18 mouse cellular contexts compared by ENCODE assay signal in genomic region chr2:104470536-104470935, GRCm38 (mm10). TPM values are rescaled to one million over a fixed set of nuclear protein-coding genes. Genes with fewer than 3 reads are reported as not detected.
"Had no signal": no experiment of that assay in that cellular context is flagged by ENCODE, and none has a peak within 500 bp of the region (broad histone marks: within the 10 kb centered on the region; RNA-seq: fewer than 3 reads in every experiment).

No protein-coding gene starts in this region.

- H3K36me3 ChIP-seq: neural tube, embryonic 13.5 days had no signal

- H3K27ac ChIP-seq: kidney, embryonic 15.5 days; limb, embryonic 13.5 days; liver, embryonic 12.5 days; midbrain, embryonic 12.5 days; neural tube, embryonic 13.5 days had no signal

- H3K4me3 ChIP-seq: kidney, embryonic 15.5 days; limb, embryonic 13.5 days; liver, embryonic 12.5 days; midbrain, embryonic 12.5 days; neural tube, embryonic 13.5 days had no signal

- ATAC-seq: liver, embryonic 12.5 days; midbrain, embryonic 16.5 days had no signal

- DNase-seq: kidney, postnatal 14 days; left cerebral cortex, postnatal 4 days; lung, embryonic 14.5 days; lung, postnatal 10 days; lung, postnatal 4 days; retina, postnatal 1 day; right cerebral cortex, postnatal 4 days; spleen, adult 18-20 months; thymus, postnatal 36 days had no signal

- H3K9ac ChIP-seq: kidney, embryonic 15.5 days; limb, embryonic 13.5 days; liver, embryonic 12.5 days; lung, embryonic 14.5 days; midbrain, embryonic 12.5 days; neural tube, embryonic 13.5 days had no signal

- H3K27me3 ChIP-seq: kidney, embryonic 15.5 days; limb, embryonic 13.5 days; liver, embryonic 12.5 days; midbrain, embryonic 12.5 days; neural tube, embryonic 13.5 days had no signal

- H3K9me3 ChIP-seq: kidney, embryonic 15.5 days; limb, embryonic 13.5 days; liver, embryonic 12.5 days; midbrain, embryonic 12.5 days; neural tube, embryonic 13.5 days had no signal

- H3K4me2 ChIP-seq: kidney, embryonic 15.5 days; limb, embryonic 13.5 days; liver, embryonic 12.5 days; lung, embryonic 14.5 days; midbrain, embryonic 12.5 days; neural tube, embryonic 13.5 days had no signal

RNA-seq across cellular contexts. Expression of gene D430041D05Rik, which starts 59.7 kb away (rescaled TPM):
- total RNA-seq: megakaryocyte, adult 5-6 weeks had no signal
- polyA plus RNA-seq: large intestine, adult 2 months; liver, embryonic 16.5 days had no signal
